Mouse (Mus musculus) brain, adult 10 weeks (tissue): ENCODE measurements around the gene Gtf2h5. TPM values are rescaled to one million over a fixed set of nuclear protein-coding genes. Genes with fewer than 3 reads are reported as not detected.

ENCODE experiments used
- polyA plus RNA-seq: library from polyadenylated mRNA; stranded (reverse); fragments of 350-450 nt; fragmentation: Illumina TruSeq; extraction: RNeasy Lipid Tissue Mini Kit (QIAGEN cat#74804); gene quantifications from one replicate; pipeline ENCODE4 v1.2.3, GENCODE M21; 2015; ENCODE audit warnings: low read depth, low replicate concordance

Gene Gtf2h5
- 147 TPM for polyA plus RNA-seq

DNA sequence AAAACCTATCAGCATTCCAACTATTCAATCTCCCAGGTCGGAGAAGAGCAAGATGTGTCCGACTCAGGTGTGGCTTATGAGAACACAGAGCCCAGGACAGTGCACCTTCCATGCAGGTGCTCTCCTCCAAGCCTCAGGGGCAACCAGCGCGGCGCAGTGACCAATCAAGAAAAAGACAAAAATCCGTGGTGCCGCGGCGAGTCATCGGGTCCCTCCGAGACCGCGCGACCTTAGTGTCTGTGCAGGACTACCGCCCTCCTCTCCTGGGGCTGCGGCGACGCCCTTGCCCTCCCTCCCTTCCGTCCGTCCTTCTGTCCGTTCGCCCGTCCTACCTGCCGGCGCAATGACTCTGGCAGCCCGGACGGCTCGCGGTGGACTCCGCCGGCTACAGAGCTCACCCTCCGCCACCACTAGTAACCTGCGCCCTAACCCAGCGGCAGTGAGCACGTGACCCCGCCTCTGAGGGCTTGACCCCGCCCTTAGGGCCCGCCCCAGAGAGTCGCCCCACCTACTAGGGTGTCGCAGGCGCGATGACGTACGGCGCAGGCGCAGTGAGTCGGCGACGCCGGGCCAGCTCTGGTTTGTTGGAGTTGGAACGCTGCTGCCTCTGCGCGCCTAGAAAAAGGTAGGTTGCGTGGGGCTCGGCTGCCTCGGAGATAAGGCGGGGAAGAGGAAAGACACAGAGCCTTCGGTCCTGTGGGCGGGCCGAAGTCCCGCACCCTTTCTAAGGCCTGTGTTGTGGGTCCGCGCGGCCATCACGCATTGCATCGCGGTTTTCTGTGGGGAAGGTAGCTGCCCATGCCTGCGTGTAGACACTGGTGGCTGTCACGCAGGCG, at the start of gene Gtf2h5, which contains the start of gene Serac1:
TSS of gene Gtf2h5 (plus strand) at position 500 of the 836 bp plus-strand sequence.
TSS of gene Serac1 (minus strand) at position 455 of the 836 bp plus-strand sequence.

DNA sequence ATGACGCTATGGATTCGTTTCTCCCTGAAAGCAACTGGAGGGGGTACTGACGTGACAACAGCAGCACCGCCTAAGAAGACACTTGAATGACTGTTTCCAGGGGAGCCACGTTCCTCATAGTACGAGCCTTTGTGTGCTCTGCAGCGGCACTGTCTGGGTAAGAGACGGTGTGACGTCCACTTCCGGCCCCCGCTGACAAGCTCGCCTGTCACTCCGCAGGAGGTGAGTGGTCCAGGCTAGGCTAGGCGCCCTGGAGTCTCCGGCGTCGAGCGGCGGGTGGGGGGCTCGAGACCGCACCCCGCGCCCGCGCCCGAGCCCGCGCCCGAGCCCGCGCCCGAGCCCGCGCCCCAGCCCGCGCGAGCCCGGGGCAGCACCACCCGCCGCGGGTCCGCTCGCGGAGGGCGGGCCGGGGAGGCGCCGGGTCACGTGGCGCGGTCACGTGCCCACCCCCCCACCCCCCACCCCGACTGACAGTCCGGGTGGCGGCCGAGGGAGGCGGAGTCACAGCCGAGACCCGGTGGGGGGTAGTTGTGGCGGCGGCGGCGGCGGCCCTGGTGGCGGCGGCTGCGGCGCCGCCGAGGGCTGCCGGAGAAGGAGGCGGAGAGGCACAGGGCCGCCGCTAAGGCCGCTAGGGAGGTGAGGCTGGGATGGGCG, 26.9 kb downstream of the Gtf2h5 start, which contains the start of gene Tulp4:
TSS of gene Tulp4 (plus strand) at position 77 of the 654 bp plus-strand sequence.

Other genes with a start within 250 kb of the Gtf2h5 start
- gene Snx9, start 238.5 kb upstream of the Gtf2h5 start, polyA plus RNA-seq: 11.2 TPM
- 63.2 TPM for gene Synj2, start 138.5 kb upstream of the Gtf2h5 start, polyA plus RNA-seq
- 13.2 TPM for gene Serac1, start within 50 bp of the Gtf2h5 start, polyA plus RNA-seq
- gene Tulp4, start 26.7 kb downstream of the Gtf2h5 start, polyA plus RNA-seq: 89.2 TPM
- gene Tmem181a, start 177.1 kb downstream of the Gtf2h5 start, polyA plus RNA-seq: 44.2 TPM
- 5.0 TPM for gene Dynlt1a, start 237.7 kb downstream of the Gtf2h5 start, polyA plus RNA-seq